Mouse (Mus musculus) bone marrow macrophage, adult 2 months (primary cell): ENCODE data around the gene Inafm2. TPM values are rescaled to one million over a fixed set of nuclear protein-coding genes. Genes with fewer than 3 reads are reported as not detected.

Experiments used
- H3K27ac ChIP-seq: 2 replicates; pipeline ENCODE4 v1.5.1; 2012; ENCODE audit warnings: low read depth, low read length; ENCODE audit not compliant: insufficient read depth
- H3K4me1 ChIP-seq: 2 replicates; pipeline ENCODE4 v1.6.1; 2012; ENCODE audit warnings: low read length; ENCODE audit not compliant: control insufficient read depth, insufficient read depth
- H3K4me3 ChIP-seq: 2 replicates; pipeline ENCODE4 v1.5.1; 2012; ENCODE audit warnings: mild to moderate bottlenecking, low read length, moderate library complexity; ENCODE audit not compliant: insufficient read depth
- CTCF ChIP-seq: IDR thresholded peaks from 2 replicates; pipeline ENCODE4 v1.5.1; 2012; ENCODE audit warnings: low read depth, mild to moderate bottlenecking, low read length, moderate library complexity
- POLR2A ChIP-seq: IDR thresholded peaks from 2 replicates; pipeline ENCODE4 v1.6.1; 2012; ENCODE audit warnings: mild to moderate bottlenecking, low read depth, low read length, borderline replicate concordance
- polyA plus RNA-seq: library from polyadenylated mRNA; stranded (reverse); fragments of >200 nt; gene quantifications from 2 replicates; pipeline ENCODE4 v1.2.4, GENCODE M21; 2012; ENCODE audit not compliant: missing spikeins, insufficient read depth, insufficient read length

Inafm2 gene
- polyA plus RNA-seq, 1 experiment: 11.6 TPM

DNA sequence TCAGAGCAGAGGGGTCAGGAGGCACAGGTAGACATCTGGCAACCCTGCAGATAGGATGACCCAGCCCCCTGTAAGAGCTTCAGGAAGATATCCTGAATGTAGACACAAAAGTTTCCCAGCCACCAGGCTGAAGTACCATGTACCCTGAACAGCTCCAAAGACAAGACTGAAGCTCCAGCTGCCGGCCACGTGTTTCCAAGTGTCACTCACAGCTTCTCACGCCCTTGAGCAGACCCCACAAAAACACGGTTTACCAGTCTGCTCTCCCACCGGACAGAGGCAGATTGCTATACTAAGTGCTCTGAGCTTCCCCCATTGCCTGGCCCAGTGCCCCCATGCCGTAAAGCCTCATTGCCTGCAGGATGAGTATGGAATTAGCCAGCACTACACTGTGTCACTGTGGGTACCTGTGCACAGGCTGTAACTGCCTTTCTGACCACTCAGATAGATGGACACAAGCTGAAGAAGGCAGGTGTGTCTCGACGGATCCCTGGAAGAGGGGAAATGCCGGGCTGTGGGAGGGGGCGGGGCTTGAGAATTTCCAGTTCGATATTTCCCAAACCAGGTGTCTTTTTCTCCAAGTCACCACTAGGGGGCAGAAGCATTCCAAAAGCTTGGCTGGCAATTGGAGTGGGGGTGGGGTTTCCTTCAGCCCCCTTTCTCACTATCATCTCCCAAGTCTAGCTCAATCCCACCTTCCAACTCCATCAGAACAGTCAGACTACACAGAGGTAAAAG is 18.7 kb downstream of the Inafm2 start:
- H3K4me1 ChIP-seq: peaks cover 14% of the 10 kb centered on the region
- no peak overlapping the region for H3K27ac ChIP-seq
- TF ChIP-seq CTCF: peak; percentile 85
- no peak for TF ChIP-seq POLR2A
- no peak overlapping the region for H3K4me3 ChIP-seq

DNA sequence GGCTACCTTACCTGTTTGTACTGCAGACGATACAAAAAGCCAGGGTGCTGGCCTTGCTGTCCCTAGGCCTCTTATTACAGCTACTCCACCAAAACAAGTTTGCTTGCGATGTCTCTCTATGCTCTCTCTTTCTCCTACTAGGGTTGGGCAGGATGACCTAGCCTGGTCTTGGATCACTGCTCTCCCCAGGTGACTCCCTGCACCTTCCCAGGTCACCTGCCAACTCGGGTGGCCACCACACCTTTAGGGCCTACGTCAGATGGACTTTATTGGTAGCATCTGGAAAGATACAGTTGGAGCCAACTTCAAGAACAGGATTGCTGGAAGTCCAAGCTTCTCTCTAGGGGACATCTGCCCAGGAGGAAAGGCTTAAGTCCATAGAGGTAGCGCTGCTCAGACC is 19.3 kb downstream of the Inafm2 start:
- H3K27ac ChIP-seq: no peak overlapping the region
- no peak overlapping the region for H3K4me3 ChIP-seq
- peaks cover 14% of the 10 kb centered on the region for H3K4me1 ChIP-seq
- TF ChIP-seq POLR2A: no peak
- TF ChIP-seq CTCF: no peak

DNA sequence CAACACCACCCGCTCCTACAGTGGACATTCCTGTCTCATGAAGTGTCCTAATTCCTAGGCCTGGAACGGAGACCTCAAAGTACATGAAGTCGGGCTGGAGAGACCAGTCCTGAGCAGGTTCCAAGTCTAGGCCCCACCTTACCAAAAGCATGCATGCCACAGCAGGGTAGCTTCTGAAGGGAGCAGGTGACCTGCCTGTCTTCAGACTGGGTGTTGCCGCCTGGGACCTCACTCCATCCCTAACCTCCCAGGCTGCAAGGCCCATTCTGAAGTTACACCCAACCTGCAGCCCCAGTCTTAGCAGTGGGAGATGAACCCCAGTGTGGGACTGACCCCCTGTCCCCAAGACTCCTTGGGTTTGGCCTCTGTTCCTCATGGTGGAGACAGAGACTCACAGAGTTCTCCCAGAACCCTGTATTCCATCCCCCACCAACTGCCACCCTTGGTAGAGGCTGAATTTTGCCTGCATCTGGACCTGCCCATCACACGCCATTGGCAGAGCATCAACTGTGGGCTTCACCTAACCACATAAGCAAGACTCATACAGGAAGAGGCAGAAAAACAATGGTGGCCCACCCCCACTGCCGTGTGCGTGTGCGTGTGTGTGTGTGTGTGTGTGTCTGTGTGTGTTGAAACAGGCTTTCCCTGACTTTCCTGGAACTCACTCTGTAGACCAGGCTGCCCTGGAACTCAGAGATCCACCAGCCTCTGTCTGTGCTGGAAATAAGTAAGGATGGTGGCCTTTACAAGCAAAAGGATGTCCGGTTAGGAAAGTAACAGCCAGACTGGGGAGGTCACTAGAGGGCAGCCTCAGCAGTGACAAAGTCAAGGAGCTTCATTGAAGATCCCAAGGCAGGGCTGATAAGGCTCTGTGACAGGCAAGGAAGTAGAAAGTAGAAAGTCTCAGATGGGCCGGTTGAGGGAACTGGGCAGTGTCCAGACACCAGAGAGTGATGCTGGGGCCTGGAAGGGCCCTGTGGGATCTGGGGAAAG is 20.8 kb downstream of the Inafm2 start:
- Histone ChIP-seq H3K4me3 (no peak overlapping the region), H3K27ac (no peak overlapping the region), H3K4me1 (peaks cover 14% of the 10 kb centered on the region)
- no peak for TF ChIP-seq POLR2A
- peak; percentile 33; the same call in 1 of the 2 replicates for TF ChIP-seq CTCF

DNA sequence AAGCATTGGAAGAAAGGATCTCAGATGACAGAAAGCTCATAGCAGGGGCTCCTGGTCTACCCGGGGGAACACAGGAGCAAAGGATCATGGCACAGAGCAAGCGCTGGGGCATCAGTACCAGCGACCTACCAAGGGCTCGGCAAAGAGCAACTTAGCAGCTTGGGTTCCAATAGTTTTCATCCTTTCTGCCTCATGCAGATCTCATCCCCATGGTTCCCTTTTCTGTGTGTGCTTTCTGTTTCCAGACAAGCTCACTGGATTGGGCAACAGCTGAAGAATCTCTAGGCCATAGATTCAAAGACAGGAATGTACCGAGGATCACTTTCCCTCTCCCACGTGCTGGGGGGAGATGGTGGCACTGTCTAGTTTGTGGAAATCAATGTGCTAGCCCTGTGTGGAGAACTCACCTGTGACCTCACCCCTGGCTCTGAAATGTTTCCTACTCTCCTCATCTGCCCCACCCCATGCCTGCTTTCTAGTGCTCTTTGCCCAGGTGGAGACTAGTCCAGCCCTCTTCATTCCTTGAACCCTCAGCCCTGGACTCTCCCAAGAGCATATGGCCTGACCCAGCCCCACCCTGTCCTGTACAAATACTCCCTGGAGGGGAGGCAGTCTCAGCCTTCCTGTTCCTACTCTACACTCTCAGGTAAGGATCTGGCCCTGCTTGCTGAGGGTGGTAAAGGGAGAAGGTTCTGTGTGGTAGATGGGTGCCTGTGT is 26.8 kb downstream of the Inafm2 start, which contains the start of gene Phgr1:
Gene Phgr1 (plus strand): TSS at position 612 of the 717 bp plus-strand sequence.
- Histone ChIP-seq H3K27ac (no peak within 1 kb of the TSS), H3K4me1 (no peaks in the 10 kb centered on the region), H3K4me3 (no peak within 1 kb of the TSS)
- no peak for TF ChIP-seq CTCF

DNA sequence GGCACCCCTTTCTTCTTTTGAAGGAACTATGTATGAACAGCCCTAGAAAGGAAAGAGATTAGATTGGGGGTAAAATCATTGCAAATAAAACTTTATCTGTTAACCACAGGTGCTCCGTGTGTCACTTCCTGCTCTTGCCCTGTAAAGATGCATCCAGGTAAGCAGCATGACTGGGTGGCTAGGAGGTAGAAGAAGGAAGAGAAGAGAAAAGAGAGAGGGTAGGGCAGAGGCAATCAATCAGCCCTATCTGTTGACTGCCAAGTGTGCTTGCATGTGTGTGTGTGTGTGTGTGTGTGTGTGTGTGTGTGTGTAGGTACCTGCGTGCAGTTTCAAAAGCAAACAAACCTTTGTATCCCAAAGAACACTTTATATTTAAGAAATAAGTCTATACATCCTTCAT is 29.0 kb downstream of the Inafm2 start:
- Histone ChIP-seq H3K4me3 (no peak overlapping the region), H3K27ac (no peak overlapping the region), H3K4me1 (no peaks in the 10 kb centered on the region)
- TF ChIP-seq POLR2A (no peak), CTCF (no peak)

DNA sequence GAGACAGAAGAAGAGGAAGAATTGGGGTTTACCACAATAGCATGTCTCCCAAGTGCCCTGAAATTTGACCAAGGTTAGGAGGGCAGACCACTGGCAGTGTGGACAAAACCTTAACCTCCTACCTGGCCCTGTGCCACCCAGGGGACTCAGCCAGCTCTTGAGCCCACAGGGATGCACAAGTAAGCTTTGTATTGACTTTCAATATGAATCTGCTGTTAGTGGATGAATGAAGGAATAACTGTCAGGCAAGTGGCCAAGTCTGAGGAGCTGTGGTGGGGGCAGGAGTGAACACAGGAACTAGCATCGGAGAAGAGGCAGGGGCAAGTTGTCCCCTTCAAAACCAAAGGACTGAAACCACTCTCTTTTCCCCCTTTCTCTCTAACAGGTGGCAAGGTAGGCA is 29.8 kb downstream of the Inafm2 start:
- H3K27ac ChIP-seq: no peak overlapping the region
- TF ChIP-seq CTCF (no peak), POLR2A (no peak)
- 0 out of 2 replicates have a peak, but pooled peaks cover 2% of the 10 kb centered on the region for H3K4me1 ChIP-seq
- no peak overlapping the region for H3K4me3 ChIP-seq

DNA sequence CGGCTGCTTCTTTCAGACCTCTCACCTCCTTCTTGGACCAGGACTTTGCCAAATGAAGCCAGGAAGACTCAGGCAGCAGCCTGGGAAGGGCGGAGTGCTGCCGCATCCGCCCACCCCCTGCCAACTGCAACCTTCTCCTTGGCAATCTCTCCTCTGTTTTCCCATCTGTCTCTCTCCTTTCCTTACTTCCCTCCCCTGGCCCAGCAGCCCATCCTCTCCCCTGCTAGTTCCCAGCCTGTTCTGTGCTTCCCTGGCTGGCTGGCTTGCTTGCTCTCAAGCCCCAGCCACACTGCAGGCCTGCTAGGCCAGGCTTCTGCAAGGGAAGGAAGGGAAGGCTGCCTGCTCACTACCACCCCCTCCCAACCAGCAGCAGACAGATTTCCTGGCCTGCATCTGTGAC is 30.3 kb downstream of the Inafm2 start:
- TF ChIP-seq CTCF: no peak
- no peak for TF ChIP-seq POLR2A
- H3K27ac ChIP-seq: no peak overlapping the region
- no peak overlapping the region for H3K4me3 ChIP-seq
- H3K4me1 ChIP-seq: 0 out of 2 replicates have a peak, but pooled peaks cover 2% of the 10 kb centered on the region

DNA sequence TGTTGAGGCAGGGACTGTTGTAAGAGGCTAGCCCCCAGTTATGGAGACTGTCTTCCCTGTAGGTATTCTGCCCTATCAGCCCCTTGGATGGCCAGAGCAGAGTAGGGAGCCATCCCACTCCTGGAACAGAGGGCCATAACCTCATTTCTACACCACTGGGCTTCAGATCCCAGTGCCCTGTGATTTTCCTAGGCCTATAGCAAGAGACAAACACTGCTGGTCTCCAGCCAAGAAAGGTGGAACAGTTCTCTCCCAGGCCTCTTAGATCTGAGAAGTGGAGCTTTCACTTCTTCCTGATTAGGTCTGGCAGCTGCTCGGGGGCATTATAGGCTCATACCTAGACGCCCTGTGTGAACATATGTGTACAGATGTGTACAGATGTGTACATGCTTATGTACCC is 30.7 kb downstream of the Inafm2 start:
- TF ChIP-seq POLR2A (no peak), CTCF (no peak)

DNA sequence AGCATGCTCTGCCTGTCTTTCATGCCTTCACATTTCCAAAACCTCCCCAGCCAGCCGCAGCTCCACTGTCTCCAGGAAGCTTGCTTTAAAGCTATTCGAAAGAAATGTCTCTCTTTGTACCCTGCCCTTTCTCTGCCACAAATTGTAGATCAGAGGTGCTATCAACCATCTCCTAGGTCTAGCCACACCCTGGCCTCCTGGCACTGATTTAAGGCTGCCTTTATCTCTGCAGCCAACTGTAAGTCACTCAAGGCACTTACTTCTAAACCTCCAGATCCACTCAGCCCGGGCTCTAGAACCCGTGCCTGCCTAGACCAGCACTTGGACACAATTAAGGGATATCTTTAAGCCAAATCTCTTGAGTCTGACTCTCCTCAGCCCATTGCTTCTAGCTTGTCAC is 32.9 kb downstream of the Inafm2 start:
- TF ChIP-seq POLR2A: no peak
- no peak for TF ChIP-seq CTCF
- Histone ChIP-seq H3K4me3 (no peak overlapping the region), H3K27ac (no peak overlapping the region), H3K4me1 (0 out of 2 replicates have a peak, but pooled peaks cover 2% of the 10 kb centered on the region)

More for the DNA sequence above, 30.7 kb downstream of the Inafm2 start:
- Histone ChIP-seq H3K4me3 (no peak overlapping the region), H3K27ac (no peak overlapping the region), H3K4me1 (0 out of 2 replicates have a peak, but pooled peaks cover 2% of the 10 kb centered on the region)
